Mouse (Mus musculus) megakaryocyte, embryonic 14.5 days (primary cell): ENCODE results near the gene Cd4. TPM values are rescaled to one million over a fixed set of nuclear protein-coding genes. Genes with fewer than 3 reads are reported as not detected.

Experiments used
- H3K27me3 ChIP-seq: replicated peaks from 2 replicates; pipeline ENCODE3; 2012; ENCODE audit warnings: inconsistent platforms
- H3K36me3 ChIP-seq: replicated peaks from 2 replicates; pipeline ENCODE3; 2012; ENCODE audit warnings: low read length, inconsistent platforms, mixed read lengths
- H3K4me1 ChIP-seq: 2 replicates; pipeline ENCODE4 v1.6.1; 2012; ENCODE audit warnings: inconsistent platforms
- H3K4me3 ChIP-seq: replicated peaks from 2 replicates; pipeline ENCODE3; 2012; ENCODE audit warnings: moderate library complexity, mild to moderate bottlenecking, inconsistent platforms
- H3K9me3 ChIP-seq: 2 replicates; pipeline ENCODE4 v1.6.1; 2012; ENCODE audit warnings: inconsistent platforms
- FLI1 ChIP-seq: IDR thresholded peaks from 2 replicates; pipeline ENCODE4 v1.6.1; 2012; ENCODE audit warnings: low read length, inconsistent platforms, mixed read lengths
- GATA1 ChIP-seq: IDR thresholded peaks from 3 replicates; pipeline ENCODE4 v1.6.1; 2012; ENCODE audit warnings: mixed read lengths, low read length, inconsistent platforms, borderline replicate concordance
- polyA plus RNA-seq: library from polyadenylated mRNA; stranded (reverse); fragments of >175 nt; gene quantifications from 2 replicates; pipeline ENCODE4 v1.2.3, GENCODE M21; 2012; ENCODE audit warnings: low replicate concordance; ENCODE audit not compliant: insufficient read depth

Cd4 gene
- polyA plus RNA-seq, 1 experiment: 0.35 TPM

- Histone ChIP-seq H3K27me3 (peaks cover 68% of the 10 kb centered on the region), H3K4me3 (peak overlapping the region; percentile 93), H3K9me3 (no peaks in the 10 kb centered on the region), H3K4me1 (peaks cover 73% of the 10 kb centered on the region), H3K36me3 (no peaks in the 10 kb centered on the region)
- TF ChIP-seq GATA1 (no peak), FLI1 (no peak)
Observed at GRCm38 (mm10) chr6:124916695-124917517, 28.9 kb upstream of the Cd4 start.

GRCm38 (mm10) chr6:124915942-124916694 lies 28.1 kb upstream of the Cd4 start:
- H3K9me3 ChIP-seq: no peaks in the 10 kb centered on the region
- H3K27me3 ChIP-seq: peaks cover 74% of the 10 kb centered on the region
- H3K4me3 ChIP-seq: peak overlapping the region; percentile 93
- H3K4me1 ChIP-seq: peaks cover 72% of the 10 kb centered on the region
- H3K36me3 ChIP-seq: no peaks in the 10 kb centered on the region
- no peak for TF ChIP-seq FLI1
- TF ChIP-seq GATA1: no peak

- Histone ChIP-seq H3K4me1 (peaks cover 71% of the 10 kb centered on the region), H3K4me3 (no peak overlapping the region), H3K9me3 (no peaks in the 10 kb centered on the region)
Observed at GRCm38 (mm10) chr6:124915160-124915941, 27.3 kb upstream of the Cd4 start.

GRCm38 (mm10) chr6:124914511-124914910 lies 26.5 kb upstream of the Cd4 start:
- H3K4me3 ChIP-seq: no peak overlapping the region
- peaks cover 83% of the 10 kb centered on the region for H3K27me3 ChIP-seq
- no peak for TF ChIP-seq GATA1
- TF ChIP-seq FLI1: no peak
- H3K4me1 ChIP-seq: peaks cover 69% of the 10 kb centered on the region
- H3K9me3 ChIP-seq: no peaks in the 10 kb centered on the region
- no peaks in the 10 kb centered on the region for H3K36me3 ChIP-seq

More at GRCm38 (mm10) chr6:124915160-124915941, 27.3 kb upstream of the Cd4 start:
- Histone ChIP-seq H3K27me3 (peaks cover 81% of the 10 kb centered on the region), H3K36me3 (no peaks in the 10 kb centered on the region)
- TF ChIP-seq GATA1 (no peak), FLI1 (no peak)

- H3K4me1 ChIP-seq: peaks cover 64% of the 10 kb centered on the region
- peaks cover 84% of the 10 kb centered on the region for H3K27me3 ChIP-seq
Observed at GRCm38 (mm10) chr6:124913721-124914285, 25.8 kb upstream of the Cd4 start.

GRCm38 (mm10) chr6:124913214-124913613 lies 25.2 kb upstream of the Cd4 start:
- Histone ChIP-seq H3K9me3 (no peaks in the 10 kb centered on the region), H3K4me1 (peaks cover 67% of the 10 kb centered on the region), H3K4me3 (no peak overlapping the region), H3K36me3 (no peaks in the 10 kb centered on the region), H3K27me3 (peaks cover 84% of the 10 kb centered on the region)
- no peak for TF ChIP-seq GATA1
- no peak for TF ChIP-seq FLI1

More at GRCm38 (mm10) chr6:124913721-124914285, 25.8 kb upstream of the Cd4 start:
- no peak overlapping the region for H3K4me3 ChIP-seq
- H3K36me3 ChIP-seq: no peaks in the 10 kb centered on the region
- TF ChIP-seq FLI1: no peak
- no peak for TF ChIP-seq GATA1
- H3K9me3 ChIP-seq: no peaks in the 10 kb centered on the region

GRCm38 (mm10) chr6:124911533-124912218 lies 23.7 kb upstream of the Cd4 start, which contains the start of gene Lag3:
Gene Lag3, minus strand, starts transcription at chr6:124911705.
- Histone ChIP-seq H3K27me3 (peaks cover 76% of the 10 kb centered on the region), H3K4me1 (peaks cover 61% of the 10 kb centered on the region), H3K36me3 (no peaks in the 10 kb centered on the region), H3K4me3 (peak within 1 kb of the TSS; percentile 53), H3K9me3 (no peaks in the 10 kb centered on the region)
- TF ChIP-seq FLI1: no peak
- TF ChIP-seq GATA1: no peak

GRCm38 (mm10) chr6:124910032-124910431 lies 22.0 kb upstream of the Cd4 start:
- Histone ChIP-seq H3K27me3 (peaks cover 62% of the 10 kb centered on the region), H3K36me3 (no peaks in the 10 kb centered on the region), H3K4me1 (peaks cover 45% of the 10 kb centered on the region), H3K4me3 (no peak overlapping the region), H3K9me3 (no peaks in the 10 kb centered on the region)
- no peak for TF ChIP-seq GATA1
- no peak for TF ChIP-seq FLI1

- Histone ChIP-seq H3K4me3 (no peak overlapping the region), H3K4me1 (peaks cover 41% of the 10 kb centered on the region), H3K9me3 (no peaks in the 10 kb centered on the region), H3K27me3 (peaks cover 42% of the 10 kb centered on the region), H3K36me3 (no peaks in the 10 kb centered on the region)
- TF ChIP-seq GATA1 (no peak), FLI1 (no peak)
Observed at GRCm38 (mm10) chr6:124907767-124908166, 19.7 kb upstream of the Cd4 start.
